Mouse (Mus musculus): ENCODE results near the gene Gm28035.
A peak's percentile ranks its signal among the peaks of the same experiment; 100 is the strongest.

The Gm28035 gene

GRCm38 (mm10) chr2:30240267-30240666 is at the start of gene Gm28035:
Gene Gm28035, plus strand, starts transcription at chr2:30240567.
- DNase-seq: no peak

- DNase-seq: peak; percentile 67 to 70
Observed at GRCm38 (mm10) chr2:30191790-30192580, 48.4 kb upstream of the Gm28035 start.

DNA sequence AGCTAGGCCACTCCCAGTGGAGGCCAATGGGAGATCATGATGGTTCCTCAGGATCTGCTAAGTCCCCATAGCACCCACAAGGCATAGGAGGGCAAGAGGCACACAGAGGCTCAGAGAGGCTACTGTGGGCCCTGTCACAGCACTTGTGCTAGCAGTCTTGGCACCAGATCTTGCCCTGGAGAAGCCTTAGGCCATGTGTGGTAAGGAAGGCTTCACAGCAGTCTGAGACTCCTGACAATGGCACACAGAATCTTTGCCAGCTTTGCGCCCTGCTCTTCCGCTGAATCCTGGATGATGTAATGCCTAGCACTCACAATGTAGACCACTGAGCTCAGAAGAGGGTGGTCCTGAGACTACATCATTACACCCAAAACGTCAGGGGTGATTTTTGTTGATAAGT is 45.7 kb upstream of the Gm28035 start:
- DNase-seq: no peak

DNA sequence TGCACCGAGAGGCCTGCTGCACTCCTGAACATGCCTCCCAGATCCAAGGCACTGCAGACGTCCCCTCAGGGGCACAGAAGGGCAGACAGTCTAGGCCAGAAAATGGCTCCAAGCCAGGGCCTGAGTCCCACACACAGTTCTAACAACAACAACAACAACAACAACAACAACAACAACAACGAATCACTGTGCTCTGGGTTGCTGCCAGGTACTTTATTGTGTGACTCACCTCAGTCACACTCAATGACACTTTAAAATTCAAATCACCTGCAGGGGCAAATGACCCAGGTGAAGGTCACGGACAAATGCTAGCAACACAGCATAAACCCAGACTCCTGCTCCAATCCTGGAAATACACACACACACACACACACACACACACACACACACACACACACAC is 42.3 kb upstream of the Gm28035 start:
- DNase-seq: peak; percentile 45 to 67

DNA sequence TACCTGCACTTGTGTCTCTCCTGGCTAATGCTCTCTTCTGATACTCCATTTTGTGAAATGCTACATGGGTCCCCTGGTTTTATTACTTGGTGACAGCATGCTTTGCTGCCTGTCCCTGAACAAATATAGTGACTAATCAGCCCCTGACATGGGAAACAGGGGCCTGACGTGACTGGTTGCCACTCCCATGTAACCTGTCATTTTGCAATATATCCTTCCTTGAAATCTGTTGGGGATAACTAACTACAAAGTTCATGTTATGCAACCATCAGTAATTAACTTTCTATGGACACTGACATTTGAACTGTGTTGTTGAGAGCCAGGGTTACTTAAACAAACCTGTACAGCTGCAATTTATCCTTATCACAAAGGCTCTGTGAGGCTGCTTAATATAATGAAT is 40.4 kb upstream of the Gm28035 start:
- no peak for DNase-seq

GRCm38 (mm10) chr2:30200388-30200925 is 39.9 kb upstream of the Gm28035 start:
- peak in 1 of 2 experiments; percentile 62 for DNase-seq

- DNase-seq: peak in 1 of 2 experiments; percentile 60
Observed at GRCm38 (mm10) chr2:30203439-30203838, 36.9 kb upstream of the Gm28035 start.

- DNase-seq: peak; percentile 52 to 67
Observed at GRCm38 (mm10) chr2:30205255-30205628, 35.1 kb upstream of the Gm28035 start.

DNA sequence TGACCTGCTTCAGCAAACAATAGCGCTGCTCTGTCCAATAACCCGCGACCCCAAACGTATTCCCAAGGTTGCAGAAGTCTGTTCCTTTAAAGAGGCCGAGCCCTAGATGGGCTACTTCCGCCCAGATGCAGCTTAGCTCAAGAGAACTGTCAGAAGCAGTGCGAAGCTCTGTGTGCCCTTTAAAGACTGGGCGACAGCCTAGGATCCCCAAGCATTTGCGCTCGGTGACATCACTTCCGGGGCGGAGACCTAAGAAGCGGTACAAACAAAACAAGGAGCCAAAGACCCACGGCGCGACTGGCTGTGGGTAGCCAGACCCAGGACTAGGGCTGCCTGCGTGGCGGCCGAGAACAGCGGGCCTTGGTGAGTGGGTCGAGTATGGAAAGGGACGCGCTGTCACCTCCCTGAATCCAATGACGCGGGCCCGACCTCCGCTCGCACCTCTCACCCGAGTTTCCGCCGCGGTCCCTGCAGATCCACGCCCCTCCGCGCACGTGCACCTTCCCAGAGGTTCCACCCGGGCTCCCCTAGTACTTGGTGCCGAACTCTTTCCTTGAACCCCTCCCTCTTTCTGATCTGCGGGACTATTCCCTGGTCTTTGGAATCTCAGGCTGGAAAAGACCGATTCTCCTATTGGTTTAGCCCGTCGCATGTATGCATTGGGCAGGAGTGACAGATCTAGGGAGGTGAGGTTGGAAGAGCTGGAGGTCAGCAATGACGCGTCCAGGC is 34.6 kb upstream of the Gm28035 start, which contains the start of gene Kyat1:
Kyat1 (minus strand) TSS at position 219 of the 729 bp plus-strand sequence.
- peak; percentile 94 to 96 for DNase-seq

- DNase-seq: no peak
Observed at GRCm38 (mm10) chr2:30207401-30207800, 33.0 kb upstream of the Gm28035 start.

- DNase-seq: no peak
Observed at GRCm38 (mm10) chr2:30207886-30208285, 32.5 kb upstream of the Gm28035 start.

- no peak for DNase-seq
Observed at GRCm38 (mm10) chr2:30211408-30212168, 28.8 kb upstream of the Gm28035 start.

DNA sequence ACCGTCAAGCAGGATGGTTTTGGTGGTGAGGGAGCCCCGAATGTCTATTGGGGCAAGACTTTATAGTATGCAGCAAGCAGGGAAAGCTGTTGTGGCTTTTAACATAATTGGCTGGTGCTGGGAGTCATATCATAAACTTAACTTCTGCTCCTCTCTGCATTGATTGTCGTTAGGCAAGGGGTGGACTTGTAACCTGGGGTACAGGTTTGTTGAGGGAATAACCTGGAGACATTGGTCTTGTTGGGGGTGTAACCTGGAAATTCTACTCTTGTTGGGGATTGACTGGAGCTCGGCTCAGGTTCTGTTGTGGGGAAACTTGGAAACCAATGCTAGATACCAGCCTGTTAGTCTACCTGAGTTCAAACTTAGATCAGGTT is 28.2 kb upstream of the Gm28035 start:
- DNase-seq: no peak

DNA sequence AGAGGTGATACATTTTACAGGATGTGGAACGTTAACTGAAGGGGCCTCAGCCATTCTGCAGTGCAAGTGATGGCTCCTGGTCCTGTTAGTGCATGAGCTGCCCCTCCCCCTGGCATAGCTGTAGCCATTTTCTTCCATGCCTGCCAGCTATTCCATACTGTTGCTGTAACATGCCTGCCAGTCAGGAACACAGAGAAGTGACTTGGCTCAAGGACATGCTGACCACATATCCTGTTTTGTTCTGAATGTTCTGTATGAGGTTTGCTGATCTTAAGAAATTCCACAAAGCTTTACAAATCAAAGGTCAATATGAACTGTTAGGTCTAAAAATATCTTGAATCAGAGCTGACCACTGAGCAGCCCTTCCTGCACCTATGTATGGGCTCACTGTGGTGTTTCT is 27.4 kb upstream of the Gm28035 start:
- peak in 1 of 2 experiments; percentile 51 for DNase-seq

- no peak for DNase-seq
Observed at GRCm38 (mm10) chr2:30214745-30215144, 25.6 kb upstream of the Gm28035 start.

- DNase-seq: no peak
Observed at GRCm38 (mm10) chr2:30215493-30215892, 24.9 kb upstream of the Gm28035 start.

GRCm38 (mm10) chr2:30216293-30216692 is 24.1 kb upstream of the Gm28035 start:
- DNase-seq: no peak

GRCm38 (mm10) chr2:30235593-30235992 is 4.8 kb upstream of the Gm28035 start:
- peak in 1 of 2 experiments; percentile 37 for DNase-seq

- no peak for DNase-seq
Observed at GRCm38 (mm10) chr2:30236426-30237198, 3.8 kb upstream of the Gm28035 start.

DNA sequence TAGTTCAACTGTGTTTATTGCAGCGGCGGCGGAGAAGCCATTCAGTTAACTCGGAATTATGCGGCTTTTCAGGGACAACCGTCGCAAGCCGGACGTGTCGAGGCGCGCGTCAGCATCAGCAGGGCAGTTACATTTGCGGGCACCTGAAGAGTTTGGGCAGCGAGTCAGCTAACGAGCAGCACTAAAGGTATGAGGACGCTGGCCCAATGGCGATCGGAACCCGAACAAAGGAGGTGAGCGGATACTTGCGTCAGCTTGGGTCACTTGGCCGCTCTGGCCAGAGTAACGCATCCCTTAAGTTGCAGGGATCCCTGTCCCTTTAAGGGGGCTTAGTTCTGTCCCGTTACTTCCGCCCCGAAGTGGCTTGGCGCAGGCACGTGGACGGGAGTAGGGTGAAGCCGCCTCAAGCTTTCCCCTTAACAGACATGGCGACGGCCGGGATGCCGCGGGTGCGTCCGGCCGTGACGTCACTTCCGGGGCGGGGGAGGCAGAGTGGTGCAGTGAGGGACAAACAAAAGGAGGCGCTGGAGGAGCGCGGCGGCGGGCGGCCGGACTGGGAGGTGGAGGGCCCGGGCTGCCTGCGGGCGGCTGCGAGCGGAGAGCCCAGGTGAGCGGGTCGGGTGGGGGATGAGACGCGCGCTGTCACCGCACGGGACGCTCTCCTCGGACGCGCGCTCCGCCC is 3.0 kb upstream of the Gm28035 start, which contains the start of gene Lrrc8a:
Lrrc8a (plus strand) TSS at position 517 of the 682 bp plus-strand sequence.
- peak; percentile 99 to 100 for DNase-seq

GRCm38 (mm10) chr2:30237881-30238280 is 2.5 kb upstream of the Gm28035 start:
- DNase-seq: peak; percentile 73 to 76
